Mouse (Mus musculus): Measurements from ENCODE around the gene Tnfsf11. TPM values are rescaled to one million over a fixed set of nuclear protein-coding genes. Genes with fewer than 3 reads are reported as not detected.

The Tnfsf11 gene
- polyA plus RNA-seq (2017; shearing (Covaris generic)) = 15.2 TPM

DNA sequence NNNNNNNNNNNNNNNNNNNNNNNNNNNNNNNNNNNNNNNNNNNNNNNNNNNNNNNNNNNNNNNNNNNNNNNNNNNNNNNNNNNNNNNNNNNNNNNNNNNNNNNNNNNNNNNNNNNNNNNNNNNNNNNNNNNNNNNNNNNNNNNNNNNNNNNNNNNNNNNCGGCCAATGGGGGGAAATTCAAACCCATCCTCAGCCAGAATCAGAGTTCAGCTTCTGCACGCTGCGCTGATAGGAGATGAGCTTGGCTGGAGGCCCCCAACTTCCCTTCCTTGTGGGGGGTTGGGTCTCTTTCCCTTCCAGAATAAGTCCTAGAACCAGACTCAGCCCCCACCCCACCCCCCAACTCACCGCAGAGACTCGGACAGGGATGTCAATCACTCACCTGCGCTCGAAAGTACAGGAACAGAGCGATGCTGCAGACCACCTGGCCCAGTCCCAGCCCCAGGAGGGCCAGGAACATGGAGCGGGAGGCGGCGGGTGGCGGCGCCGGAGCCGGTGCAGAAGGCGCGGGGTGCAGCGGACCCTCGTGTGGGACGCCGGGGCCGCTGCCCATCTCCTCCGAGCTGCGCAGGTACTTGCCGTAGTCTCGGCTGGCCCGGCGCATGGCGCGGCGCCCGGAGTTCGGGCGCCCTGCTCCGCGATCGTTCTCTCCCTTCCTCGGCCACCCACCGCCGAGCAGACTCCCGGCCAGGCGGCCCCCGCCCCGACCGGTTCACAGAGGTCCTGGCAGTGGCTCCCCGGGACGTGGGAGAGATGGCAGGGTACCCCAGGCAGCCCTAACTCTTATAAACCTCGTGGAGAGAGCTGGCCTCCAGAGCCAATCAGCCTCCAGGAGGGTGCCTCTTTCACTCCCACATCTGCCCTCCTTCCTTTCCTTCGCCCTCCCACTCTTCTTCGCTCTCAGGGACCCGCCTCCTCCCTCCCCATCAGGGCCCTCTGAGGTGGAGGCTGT lies at the start of gene Tnfsf11:
Gene Tnfsf11 (minus strand): TSS at position 758 of the 952 bp plus-strand sequence.

Other genes starting within 250 kb of the Tnfsf11 start
- not detected for gene Fam216b, start 219.0 kb downstream of the Tnfsf11 start, polyA plus RNA-seq (2017; shearing (Covaris generic))
- gene Akap11, start 228.8 kb upstream of the Tnfsf11 start, polyA plus RNA-seq (2017; shearing (Covaris generic)) = 19.1 TPM

All from naive thymus-derived CD4-positive, alpha-beta T cell, adult 5 months (primary cell).